Mouse (Mus musculus) monocyte, adult 2 months (primary cell): Measurements from ENCODE around the gene Socs3.
A peak's percentile ranks its signal among the peaks of the same experiment; 100 is the strongest.

ENCODE experiments used
- DNase-seq, 2 experiments: peaks; one replicate each; pipeline ENCODE4 v3.0.0; 2022; ENCODE audit warnings: low spot score in 2 of 2, low read depth in 1 of 2

The Socs3 gene

DNA sequence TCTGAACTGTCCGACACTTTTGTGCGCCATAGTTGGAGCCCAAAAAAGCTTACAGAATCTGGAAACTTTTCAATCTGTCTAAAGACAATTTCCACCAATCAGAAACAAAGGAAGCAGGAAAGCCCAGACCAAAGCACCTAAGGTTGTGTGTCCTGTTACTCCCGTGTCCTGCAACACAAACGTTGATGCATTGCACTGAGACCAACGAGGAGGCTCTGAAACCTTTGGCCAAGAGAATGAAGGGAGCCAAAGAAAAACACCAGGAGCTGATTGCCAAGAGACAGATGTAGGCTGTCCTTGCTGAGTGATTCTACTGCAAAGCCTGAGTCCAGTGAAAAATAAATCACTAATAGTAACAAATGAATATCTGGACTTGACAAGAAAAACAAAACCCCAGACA, 3.7 kb upstream of the Socs3 start:
- DNase-seq: no peak

DNA sequence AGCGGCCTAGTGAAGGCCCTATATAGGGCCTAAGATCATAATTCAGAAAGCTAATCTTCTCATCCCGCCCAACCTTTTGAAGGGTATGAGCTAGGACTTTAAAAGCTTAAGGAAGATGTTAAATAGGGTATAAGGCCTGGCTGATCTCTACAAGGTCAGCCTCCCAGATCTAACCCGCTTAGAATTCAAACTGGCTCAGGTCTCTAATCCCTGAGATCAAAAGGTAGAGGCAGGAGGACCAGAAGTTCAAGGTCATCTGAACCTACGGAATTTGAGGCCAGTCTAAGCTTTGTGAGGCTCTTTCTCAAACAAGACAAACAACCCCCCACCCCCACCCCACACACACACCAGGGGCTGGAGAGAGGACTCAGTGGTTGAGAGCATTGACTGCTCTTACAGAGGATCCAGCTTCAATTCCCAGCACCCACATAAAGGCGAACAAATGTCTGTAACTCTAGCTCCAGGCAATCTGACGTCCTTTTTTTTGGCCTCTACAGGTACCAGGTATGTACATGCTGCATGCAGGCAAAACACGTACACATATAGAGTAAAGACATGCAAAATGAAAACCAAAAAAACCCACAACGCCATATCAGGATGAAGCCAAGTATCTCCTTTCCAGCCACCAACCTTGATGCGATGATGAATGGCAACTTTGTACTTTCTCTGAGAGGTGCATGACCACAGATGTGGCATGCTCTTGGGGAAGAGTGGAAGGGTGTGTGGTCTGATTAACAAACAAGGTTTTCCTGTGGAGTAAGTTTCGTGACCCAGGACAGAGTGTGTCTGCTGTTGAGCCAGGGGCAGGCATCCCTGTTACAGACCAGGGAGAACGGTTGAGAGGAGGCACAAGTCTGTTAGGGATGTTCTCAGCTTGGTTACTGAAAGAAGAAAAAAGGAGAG, 3.1 kb upstream of the Socs3 start:
- no peak for DNase-seq

DNA sequence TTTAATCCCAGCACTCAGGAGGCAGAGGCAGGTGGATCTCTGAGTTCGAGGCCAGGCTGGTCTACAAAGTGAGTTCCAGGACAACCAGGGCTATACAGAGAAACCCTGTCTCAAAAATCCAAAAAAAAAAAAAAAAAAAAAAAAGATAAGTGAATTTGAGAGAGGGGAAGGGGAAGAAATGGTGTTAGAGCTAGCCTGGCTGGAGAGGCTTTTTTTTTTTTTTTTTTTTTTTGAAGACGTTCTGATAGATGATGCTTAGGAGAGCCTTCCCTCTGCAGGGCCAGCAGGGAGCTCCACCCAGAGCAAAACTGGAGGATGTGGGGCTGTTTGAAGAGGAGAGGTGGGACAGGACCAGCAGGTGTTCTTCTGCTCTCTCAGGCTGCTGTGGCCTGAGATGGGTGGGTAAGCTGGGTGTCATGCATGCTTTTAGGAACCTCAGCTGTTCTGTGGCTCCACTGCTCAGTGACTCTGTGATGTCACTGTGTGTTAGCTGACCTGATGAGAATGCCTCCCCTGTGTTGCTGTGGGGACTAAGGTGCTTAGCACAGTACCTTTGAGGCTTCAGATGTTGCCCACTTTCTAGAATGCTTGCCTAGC, 1.9 kb upstream of the Socs3 start:
- no peak for DNase-seq

DNA sequence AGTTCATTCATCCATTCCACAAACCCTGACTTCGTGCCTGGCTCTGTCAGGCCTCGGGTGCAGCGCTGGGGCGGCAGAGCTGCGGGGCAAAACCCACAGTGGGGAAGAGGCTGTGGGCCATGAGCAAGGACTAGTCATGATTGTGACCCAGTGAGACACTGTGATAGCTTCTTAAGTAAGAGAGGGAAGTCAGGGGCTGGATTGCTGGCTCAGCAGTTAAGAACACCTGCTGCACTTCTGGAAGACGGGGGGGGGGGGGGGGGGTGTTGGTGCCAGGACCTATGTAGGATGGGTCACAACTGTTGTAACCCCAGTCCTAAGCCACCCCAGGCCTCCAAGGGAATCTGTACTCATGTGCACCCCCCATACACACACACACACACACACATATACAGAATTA, 1.3 kb upstream of the Socs3 start:
- no peak for DNase-seq

DNA sequence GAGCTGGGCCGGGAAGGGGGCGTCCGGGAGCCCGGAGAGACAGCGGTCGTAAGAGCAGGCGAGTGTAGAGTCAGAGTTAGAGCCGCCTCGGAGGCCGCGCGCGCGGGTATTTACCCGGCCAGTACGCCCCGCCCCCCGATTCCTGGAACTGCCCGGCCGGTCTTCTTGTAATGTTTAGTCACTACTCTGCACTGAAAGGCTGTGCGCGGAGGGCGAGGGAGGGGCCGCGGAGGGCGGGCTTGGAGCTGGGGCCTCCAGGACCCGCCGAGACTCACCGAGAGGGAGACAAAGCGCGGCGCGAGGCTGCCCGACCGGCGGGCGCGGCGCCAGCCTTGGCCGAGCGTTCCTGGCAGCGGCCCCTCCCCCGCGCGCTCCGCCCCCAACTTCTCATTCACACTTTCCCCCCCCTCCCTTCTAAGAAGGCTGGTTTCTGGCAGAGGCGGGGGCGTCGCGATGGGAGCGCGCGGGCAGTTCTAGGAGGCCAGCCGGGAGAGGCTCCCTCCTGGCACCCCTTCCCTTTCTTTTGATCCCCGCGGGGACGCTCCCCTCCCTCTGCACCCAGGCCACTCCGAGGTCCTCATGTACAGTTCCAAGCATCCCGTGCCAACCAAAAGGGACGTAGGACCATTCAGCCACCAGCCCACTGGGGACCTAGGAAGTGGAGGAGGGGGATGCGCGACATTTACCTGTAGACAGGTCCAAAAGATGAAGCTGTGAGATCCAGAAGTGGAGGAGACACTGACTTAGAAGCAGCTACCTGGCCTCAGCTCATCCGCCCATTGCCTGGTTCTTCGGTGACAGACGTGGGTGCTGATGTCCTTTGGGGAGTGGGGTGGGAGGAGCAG, 525 bp downstream of the Socs3 start:
- peak in 1 of 2 experiments; percentile 92 for DNase-seq

DNA sequence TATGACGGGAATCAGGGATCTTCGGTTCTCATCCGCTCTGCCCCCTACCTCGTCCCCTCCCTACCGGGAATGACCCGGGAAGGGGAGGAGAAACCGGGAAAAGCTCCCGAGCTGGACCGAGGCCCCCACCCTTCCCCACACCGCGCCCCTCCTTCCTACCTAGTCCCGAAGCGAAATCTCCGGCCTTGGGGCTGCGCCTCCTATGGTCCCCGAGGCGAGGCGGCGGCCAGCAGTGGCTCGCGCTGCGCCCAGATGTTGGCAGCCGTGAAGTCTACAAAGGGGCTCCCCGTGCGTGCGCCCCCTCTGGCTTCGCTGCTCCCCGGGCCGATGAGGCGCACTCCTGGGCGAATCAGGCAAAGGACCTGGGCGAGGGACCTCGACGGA, 1.1 kb downstream of the Socs3 start:
- no peak for DNase-seq

DNA sequence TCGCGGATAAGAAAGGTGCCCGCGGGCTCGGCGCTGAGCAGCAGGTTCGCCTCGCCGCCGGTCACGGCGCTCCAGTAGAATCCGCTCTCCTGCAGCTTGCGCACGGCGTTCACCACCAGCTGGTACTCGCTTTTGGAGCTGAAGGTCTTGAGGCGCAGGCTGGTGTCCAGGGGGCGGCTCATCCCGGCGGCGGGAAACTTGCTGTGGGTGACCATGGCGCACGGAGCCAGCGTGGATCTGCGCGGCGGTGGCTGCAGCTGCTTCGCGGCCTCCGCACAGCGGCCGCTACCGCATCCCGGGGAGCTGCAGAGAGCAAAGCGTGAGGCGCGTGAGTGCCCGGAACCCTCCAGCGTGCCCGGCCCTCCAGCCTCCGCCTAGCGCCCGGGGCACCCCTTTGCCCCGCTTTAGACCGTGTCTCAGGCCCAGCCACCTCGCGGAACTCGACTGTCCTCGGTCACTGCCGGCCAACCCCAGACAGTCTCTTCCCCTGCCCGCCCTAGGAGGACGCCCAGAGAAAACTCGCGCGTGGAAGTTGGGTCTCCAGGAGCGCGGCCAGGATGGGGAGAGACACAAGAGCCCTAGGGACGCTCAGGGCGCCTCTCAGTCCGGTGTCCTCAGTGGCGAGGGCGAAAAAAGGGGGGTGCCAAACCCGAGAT, 1.7 kb downstream of the Socs3 start:
- no peak for DNase-seq

DNA sequence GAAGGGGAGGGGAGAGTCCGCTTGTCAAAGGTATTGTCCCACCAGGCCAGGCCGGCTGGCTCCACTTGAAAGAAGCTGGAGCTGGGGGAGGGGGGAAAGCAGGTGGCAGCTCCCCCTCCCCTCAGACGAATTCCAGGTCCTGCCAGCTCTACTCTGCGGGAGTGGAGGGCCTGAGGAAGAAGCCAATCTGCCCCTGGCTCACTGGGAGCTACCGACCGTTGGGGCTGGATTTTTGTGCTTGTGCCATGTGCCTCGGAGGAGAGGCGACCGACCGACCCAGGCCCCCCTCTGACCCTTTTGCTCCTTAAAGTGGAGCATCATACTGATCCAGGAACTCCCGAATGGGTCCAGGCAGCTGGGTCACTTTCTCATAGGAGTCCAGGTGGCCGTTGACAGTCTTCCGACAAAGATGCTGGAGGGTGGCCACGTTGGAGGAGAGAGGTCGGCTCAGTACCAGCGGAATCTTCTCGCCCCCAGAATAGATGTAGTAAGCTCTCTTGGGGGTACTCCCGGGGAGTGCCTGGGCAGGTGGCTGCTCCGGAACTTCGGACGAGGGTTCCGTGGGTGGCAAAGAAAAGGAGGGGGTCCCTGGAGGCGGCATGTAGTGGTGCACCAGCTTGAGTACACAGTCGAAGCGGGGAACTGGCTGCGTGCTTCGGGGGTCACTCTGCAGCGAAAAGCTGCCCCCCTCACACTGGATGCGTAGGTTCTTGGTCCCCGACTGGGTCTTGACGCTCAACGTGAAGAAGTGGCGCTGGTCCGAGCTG, 2.4 kb downstream of the Socs3 start:
- DNase-seq: no peak

DNA sequence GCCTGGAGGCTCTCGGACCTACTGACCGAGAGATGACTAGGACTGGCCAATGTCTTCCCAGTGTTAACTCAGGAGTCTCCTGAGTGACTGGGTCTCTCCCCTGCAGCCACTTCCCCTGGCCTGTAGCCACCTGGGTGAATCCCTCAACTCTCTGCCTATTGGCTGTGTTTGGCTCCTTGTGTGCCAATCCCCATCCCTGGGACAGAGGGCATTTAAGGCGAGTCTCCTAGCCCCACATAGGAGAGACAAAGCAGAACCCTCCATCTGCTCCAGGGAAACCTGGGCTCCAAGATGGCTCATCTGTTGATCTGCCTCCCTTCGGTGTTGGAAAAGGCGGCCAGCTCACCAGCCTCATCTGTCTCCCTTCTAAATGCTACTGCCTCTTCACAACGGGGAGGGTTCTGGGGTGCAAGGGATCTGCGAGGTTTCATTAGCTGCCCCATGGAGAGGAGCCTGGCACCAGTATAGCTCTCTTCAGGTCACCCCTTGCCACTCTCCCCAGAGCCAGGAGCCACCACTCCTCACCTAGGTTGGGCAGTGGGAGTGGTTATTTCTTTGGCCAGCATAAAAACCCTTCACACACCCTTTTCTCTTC, 3.2 kb downstream of the Socs3 start:
- no peak for DNase-seq

DNA sequence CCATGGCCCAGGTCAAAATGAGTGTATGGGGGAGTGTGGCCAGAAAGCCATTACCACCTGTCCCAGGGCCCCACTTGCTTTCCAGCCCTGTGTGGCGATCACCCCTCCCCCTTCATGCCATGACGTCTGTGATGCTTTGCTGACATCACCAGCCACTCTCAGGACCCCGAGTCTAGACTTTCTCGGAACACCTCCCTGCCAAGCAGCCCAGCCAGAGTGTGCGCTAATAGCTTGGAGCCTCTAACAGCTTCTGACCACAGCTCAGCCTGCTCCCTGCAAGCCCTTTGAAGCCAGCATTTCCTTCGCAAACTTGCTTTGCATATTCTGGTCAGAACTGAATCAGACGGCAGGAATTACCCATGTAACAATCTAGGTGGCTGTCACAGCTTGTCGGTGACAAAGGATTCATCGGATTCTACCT, 4.3 kb downstream of the Socs3 start:
- no peak for DNase-seq

DNA sequence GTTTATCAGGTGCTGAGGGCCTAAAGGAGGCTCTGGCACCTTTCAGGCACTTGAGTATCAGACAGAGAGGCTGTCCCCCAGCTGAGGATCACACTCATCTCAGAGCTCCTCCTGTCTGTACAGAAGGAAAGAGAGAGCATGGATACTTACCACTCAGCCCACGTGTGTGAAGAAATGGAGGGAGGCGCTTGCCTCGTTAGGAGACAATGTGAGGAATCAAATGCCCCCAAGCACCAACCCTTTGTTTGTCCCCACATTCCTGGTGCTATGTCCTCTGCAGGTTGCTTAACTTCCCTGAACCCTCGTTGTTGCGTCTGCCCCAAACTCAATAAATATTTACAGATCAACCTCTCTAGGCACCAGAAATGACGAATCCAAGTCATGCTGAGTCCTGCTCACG, 4.8 kb downstream of the Socs3 start:
- DNase-seq: no peak

DNA sequence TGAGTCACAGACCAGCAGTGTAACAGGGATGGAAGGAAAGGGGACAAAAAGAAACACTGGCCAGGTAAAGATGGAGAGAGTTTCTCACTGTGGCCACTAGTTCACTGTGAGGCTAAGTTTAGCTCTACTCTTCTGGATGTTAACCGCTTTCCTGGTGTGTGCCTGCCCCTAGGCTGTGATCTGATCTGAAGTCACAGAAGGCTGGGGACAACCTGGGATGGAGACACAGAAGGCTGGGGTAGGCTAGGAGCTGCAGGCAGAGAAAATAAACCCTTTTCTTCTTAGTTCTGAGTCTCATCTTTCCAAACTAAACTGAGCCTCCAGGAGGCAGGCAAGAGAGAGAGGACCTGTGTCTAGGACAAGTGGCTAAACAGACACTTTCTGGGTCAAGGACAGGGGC, 5.6 kb downstream of the Socs3 start:
- no peak for DNase-seq

DNA sequence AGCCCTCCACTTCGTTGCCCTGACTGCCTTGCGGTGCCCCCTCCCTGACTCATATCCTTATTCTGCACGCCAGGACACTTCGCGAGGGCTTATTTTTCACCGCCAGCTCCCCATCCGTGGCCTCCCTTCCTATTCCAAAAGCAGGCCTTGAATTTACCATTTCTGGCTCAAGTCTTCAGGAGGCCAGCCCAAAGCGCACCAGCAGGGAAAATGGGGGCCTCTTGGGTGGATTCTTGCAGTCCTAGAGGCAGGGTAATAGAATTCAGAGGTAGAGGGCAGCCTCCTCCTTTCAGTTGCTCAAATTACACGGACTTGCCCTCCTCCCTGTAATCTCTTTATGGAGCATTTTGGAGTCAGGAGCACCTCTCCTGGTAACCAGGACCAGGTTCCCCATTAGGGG, 6.0 kb downstream of the Socs3 start:
- no peak for DNase-seq

DNA sequence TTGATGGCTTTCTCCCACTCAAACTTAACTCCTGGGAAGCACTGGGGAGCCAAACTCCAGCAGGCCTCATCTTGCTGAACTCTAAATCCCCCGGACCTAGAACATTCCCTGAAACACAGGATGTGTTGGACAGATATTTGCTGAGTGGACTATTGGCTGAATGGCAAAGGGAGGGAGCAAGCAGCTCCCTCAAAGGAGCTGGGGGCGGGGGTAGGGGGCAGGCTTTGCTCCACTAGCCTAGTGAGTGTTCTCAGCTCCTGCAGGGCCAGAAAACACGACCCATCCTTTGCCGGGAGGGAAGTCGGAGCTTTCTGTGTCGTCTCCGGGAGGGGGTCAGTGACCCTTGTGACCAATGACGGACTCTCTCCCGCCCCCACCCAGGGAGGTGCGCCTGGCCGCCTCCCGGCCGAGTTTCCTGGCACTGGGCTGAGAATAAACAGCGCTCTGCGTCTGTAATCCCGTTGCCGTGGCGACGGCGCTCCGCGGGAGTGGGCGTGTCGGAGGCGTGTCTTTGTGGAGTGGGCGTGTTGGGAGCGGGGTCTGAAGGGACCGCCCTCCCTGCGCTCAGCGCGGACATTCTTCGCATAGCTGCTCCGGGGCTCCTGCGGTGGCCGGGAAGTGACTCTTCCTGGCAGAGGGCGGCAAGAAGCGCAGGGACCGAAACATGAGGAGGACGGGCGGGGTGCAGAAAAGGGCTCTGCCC, 6.6 kb downstream of the Socs3 start:
- peak; percentile 92 to 99 for DNase-seq

DNA sequence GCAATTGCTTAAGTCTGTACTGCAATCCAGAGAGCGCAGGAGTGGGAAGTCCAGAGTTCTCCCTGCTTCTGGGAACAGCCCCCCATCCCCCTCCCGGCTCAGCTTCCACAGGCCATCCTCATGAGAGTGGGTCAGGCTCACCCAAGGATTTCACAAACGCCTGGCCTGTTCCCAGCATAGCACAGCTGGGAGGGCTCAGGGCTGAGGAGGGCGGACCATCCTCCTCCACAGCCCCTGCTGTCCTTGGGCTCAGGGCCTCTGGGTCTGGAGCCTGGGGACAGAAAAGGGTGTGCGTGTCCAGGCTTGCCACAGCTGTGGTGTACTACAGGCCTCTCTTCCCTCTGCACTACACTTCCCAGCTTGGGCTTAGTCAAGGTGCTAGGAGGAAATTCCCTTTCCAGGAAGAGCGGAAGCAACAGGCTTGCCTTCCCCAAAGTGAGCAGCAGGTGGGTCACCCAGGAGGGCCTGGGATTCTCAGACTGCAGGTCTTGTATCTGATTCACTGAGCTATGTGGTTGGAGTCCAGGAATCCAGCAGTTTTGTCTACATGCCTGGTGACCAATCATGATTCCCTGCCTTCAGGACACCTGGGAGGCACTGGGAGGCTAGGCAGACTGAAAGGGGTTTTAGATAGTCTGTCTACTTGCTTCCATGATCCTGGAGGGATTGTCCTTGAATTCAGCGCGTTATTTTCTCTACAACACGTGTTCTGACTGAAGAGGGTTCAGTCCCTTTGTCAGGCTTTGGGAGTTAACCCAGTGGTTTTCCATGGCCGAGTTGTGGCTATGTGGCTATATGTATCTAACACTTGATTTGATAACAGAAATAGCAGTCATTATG, 7.4 kb downstream of the Socs3 start:
- DNase-seq: no peak

DNA sequence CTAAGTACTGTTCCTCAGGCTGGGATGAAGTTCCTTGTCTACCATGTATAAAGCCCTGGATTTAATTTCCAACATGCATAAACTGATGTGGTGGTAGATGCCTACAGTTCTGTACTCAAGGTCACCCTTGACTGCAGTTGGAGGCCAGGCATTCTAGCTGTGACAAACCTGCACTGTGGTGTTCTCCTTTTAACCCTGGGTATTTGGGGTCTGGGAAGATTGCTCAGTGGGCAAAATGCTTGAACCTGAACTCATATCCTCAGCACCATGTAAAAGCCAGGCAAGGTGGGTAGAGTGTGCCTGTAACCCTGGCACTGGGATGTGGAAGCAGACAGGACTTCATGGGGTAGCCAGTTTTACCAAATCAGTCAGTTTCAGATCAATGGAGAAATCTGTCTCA, 9.2 kb downstream of the Socs3 start:
- DNase-seq: no peak

DNA sequence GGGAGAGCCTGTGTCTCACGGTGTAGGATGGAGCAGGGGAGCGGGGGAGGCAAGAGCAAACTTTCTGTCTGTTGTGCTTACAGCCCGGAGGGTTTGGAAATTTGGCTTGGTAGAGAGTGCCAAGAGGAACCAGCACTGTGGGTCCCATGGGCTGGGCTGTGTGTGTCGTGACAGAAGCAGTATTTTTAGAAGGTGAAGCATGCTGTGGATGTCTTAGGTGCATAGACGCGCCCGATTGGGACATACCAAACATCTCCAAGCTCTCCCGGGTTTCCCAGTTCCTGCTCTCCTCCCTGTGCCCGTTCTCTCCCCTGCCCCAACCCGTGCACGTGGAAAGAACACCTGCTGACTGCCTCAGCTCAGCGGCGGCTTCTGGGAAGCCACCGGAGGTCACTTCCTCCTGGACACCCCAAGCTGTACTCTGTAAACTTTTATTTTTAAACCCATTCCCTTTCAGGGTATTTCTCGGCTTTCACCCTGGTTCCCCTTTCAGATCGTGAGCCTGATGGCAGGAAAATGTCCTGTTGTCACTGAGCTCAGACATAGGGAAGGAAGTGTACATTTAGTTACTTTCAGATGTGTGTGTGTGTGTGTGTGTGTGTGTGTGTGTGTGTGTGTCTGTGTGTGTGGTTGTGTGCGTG, 10.0 kb downstream of the Socs3 start:
- peak; percentile 65 to 81 for DNase-seq

DNA sequence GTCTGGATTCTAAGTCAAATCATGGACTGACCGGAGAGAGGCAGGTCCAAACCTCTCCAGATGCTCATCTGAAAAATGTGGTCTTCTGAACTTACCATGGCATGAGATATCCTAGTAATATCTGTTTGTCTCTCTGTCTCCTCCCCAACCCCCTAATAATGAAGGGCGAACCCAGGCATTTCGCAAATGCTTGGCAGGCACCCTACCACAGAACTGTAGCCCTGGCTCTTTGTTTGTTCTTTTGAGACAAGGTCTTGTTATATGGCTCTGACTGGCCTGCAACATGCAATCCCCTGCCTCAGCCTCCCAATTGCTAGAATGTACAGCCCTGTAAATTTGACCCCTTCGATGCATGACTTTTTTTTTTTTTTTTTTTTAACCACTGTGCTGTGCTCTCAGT, 10.7 kb downstream of the Socs3 start:
- no peak for DNase-seq
